Mouse (Mus musculus) activated CD4-positive, CD25-positive, alpha-beta regulatory T cell (primary cell): Measurements from ENCODE around the gene Fjx1. TPM values are rescaled to one million over a fixed set of nuclear protein-coding genes. Genes with fewer than 3 reads are reported as not detected.

Experiments used
- polyA plus RNA-seq, 2 experiments: library from polyadenylated mRNA; unstranded; fragments of 100-300 nt; shearing (Covaris generic); gene quantifications; one replicate each; pipeline ENCODE4 v1.2.1; 2017

The Fjx1 gene
- under 1 TPM in 1 of 2 experiments, not detected in 1; 0.07 TPM for polyA plus RNA-seq

DNA sequence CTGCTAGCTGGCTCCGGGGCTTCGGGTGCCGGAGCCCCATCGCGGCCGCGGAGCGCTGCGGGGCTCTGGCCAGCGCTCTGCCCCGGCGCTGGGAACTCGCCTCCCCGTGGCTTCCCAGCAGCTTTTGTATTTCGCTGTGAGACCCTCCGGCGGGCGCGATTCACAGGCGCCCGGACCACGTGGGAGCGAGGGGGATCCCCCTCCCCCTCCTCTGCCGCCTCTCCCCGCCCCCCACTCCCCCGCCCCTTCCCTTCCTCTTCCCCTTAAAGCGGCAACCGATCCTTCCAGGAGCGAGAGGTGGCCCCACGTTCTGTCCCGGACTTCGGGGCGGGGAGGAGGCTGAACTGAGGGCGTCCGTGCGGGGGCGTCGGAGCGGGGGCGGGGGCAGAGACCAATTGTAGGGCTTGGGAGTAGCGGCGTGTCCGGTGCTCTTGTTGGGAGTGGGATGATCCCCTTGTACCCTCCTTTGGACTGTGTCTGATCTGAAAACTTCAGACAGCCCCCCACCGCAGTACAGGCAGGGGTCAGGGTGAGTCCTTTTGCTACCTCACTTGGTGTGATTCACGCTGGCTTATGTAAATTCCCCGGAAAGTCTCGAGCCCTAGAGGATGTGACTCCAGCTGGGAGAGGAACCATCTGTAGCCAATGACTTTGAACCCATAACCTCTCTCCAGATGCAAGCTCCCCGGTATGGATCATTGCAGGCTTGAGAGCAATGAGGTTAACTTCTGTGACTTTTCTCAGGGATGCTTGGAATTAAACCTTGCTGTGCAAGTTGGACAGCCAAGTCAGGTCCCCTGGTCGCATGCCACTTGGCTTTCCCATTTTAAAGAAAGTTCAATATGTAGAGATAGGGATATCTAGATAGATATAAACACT lies at the start of gene Fjx1:
TSS of gene Fjx1 (minus strand) at position 829 of the 879 bp plus-strand sequence.

DNA sequence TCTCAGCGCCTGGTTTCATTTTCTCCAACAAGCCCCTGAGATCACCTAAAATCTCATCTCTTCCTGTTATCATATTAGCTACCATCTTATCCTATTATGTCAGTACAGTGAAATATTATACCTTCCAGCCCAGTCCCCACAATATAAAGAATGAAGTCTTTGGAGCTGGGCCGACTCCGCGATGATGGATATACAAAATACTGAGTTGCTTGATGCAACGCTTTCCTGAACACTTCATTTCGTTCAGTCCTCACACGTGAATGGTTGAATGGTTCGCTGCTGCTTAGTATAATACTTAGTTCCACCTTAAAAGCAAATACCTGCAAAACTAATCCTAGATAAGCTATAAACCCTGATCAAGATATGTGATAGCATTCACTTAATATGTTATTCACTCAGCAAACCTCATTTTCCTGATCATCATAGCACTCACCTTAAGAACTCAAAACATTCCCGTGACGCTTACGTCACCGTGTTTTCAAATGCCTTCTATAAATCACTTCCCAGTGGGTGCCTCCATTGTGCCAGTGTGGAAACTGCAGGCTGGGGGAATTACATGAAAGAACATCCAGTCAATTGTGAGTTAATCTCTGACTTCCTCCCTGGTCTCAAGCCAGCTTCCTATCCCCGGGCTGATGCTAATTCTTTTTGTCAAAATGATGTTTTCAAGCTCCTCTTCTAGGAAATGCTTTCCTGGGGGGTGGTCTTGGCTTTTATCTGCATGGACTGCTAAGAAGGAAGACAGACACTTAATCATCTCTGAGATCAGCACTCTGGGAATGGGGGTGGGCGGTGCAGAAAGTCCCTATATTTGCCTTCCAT lies 44.7 kb downstream of the Fjx1 start, which contains the start of gene Trim44:
TSS of gene Trim44 (minus strand) at position 466 of the 822 bp plus-strand sequence.

Other genes starting within 250 kb of the Fjx1 start
- 10 to 100 TPM; 30.9 to 33.7 TPM for gene Trim44, start 44.7 kb downstream of the Fjx1 start, polyA plus RNA-seq
- under 1 TPM in 1 of 2 experiments, not detected in 1; 0.20 TPM for gene Pamr1, start 97.5 kb upstream of the Fjx1 start, polyA plus RNA-seq
- gene Slc1a2, start 206.2 kb upstream of the Fjx1 start, polyA plus RNA-seq: under 1 TPM in 1 of 2 experiments, not detected in 1; 0.11 TPM